Mouse (Mus musculus): ENCODE results near the gene Haus4.

GRCm38 (mm10) chr14:54579638-54580037 lies 25.2 kb upstream of the Haus4 start:
- no peak for TF ChIP-seq MAFK (IDR thresholded peaks at IDR 0.05; ENCODE audit: insufficient read depth, low read depth, low read length)
- no peak for TF ChIP-seq CHD2 (IDR thresholded peaks at IDR 0.05; ENCODE audit: low read depth, low read length)
- TF ChIP-seq ZNF384 (IDR thresholded peaks at IDR 0.05; ENCODE audit: low read depth, low read length): no peak

All from ES-E14 (cell line).